Mouse (Mus musculus) adrenal gland, adult (tissue): Measurements from ENCODE around the gene Tmem159.
A peak's percentile ranks its signal among the peaks of the same experiment; 100 is the strongest.

Experiments
- DNase-seq, 2 experiments: peaks; one replicate each; pipeline ENCODE4 v3.0.0; 2022 to 2023; ENCODE audit warnings: low spot score in 1 of 2; ENCODE audit not compliant: inconsistent age in 2 of 2

Gene Tmem159

GRCm38 (mm10) chr7:120128951-120129350 lies 26.8 kb downstream of the Tmem159 start:
- DNase-seq = peak in 1 of 2 experiments; percentile 51

GRCm38 (mm10) chr7:120142743-120143142 lies 40.6 kb downstream of the Tmem159 start:
- DNase-seq = no peak

DNA sequence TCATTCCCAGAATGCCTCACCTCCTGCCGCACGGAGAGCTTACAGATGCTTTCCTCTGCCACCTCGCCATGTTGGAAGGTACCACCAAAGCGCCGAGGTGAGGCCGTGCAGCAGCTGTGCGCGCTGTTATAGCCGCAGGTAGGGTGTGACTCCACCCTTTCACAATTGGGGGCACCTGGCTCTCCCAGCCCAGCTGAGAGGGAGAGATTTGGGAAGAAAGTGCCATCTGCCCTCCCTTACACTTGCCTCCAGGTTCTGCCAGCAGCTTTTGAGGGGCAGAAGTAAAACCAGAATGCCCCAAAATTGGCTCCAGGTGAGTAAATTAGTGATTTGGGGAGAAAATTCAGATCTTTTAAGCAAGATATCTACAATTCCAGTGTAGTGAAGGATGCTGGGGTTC lies 43.0 kb downstream of the Tmem159 start, which contains the start of gene Zp2:
Zp2 (minus strand) TSS at position 101 of the 400 bp plus-strand sequence.
- no peak for DNase-seq

DNA sequence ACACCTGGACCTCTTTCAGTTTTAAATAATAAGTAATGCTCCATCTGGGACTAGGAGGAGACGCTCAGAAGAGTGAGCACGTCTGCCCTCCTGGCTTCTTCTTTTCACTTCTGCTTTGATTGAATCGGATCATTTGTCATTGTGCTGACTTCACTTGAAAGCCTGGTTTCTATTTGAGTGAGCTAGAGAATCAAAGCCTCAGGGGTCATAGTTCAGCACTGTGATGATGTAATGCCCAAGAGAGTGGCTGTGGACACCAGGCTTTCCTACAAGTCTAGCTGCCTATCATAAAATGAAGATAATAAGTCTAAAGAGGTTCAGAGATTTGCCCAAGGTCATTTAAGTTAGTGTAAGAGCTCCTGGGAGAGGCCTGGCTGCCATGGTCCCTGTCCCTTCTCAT lies 48.1 kb downstream of the Tmem159 start:
- DNase-seq = peak; percentile 11 to 36

- no peak for DNase-seq
Measured at GRCm38 (mm10) chr7:120150898-120151297, 48.7 kb downstream of the Tmem159 start.

- DNase-seq = no peak
Measured at GRCm38 (mm10) chr7:120156841-120157409, 54.8 kb downstream of the Tmem159 start.

DNA sequence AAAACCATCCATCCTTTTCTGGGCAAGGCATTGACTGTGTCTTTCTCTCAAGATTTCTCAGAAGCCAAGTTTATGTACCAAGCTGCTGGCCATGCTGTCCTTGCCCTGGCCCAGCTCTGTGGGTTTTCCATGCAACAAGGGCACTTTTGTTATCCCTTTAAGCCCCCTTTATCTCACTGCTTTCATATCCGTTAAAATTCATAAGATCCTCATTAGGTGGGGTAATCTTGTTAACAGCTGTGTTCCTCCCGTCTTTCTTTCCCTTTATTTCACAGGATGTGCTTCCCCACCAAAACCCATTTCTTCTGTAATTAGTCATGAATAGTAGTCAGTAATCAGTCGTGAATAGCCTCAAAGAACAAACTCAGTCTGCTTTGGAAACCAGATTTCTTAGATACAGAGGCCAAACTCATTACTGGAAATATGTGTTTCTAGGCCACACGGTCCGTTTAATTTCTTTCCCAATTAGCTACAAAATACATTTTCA lies 55.5 kb downstream of the Tmem159 start:
- DNase-seq = no peak

DNA sequence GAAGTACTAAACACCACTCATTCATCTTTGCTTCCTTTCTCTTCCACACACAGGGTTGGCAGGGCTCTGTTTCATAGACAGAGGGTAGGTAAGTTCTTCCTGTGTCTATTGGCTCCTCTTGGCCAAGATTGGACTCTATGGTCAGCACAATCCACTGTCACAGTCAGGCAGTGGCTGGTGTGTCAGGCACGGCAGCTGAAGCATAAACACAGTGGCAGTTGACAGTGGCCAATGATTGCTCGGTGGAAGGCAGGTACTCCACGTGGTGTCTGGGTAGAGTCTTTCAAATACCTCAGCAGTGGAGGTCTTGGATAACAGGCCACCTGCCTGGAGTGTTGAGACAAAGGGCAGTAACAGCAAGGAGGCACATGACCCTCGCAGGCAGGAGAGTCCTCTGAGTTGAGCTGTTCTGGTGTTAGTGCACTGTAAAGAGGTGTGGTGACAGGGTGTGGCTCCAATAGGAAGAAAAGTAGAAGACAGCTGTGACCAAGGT lies 56.0 kb downstream of the Tmem159 start:
- DNase-seq = no peak

DNA sequence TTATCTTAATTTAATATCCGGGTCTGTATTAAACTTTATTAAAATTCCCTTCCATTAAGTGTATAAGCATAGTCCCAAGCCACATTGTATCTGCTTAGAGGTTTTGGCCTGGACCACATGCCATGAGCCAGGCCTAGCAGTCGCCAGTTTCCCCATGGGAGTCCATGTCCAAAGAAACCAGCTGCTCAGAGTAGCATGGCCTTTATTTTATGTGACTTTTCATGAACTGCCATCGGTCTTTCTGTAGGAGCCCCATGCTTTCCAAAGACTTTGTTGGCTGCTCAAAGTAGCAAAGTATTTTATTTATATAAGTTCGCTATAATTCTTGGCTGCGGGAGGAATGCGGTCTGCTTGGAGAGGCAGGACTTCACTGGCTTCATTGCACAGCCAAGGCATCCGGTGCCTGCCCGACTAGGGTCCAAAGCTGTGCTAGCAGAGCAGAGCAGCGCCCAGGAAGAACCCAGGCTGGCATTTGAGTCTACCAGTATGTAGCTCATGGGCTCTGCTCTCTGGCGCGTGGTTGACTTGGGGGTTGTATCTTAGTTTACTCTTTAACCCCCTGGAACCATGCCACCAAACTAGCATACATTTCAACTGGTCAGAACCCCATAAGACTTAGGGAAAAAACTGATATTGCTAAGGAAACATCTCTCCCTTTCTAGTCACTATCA lies 61.6 kb downstream of the Tmem159 start:
- DNase-seq = no peak
